In genomic region chr3:105714091-105714819, GRCm38 (mm10) we compare ENCODE assay signal across 8 mouse cellular contexts. TPM values are rescaled to one million over a fixed set of nuclear protein-coding genes. Genes with fewer than 3 reads are reported as not detected.
DNase-seq lines count a peak whose midpoint lies in the region; TF ChIP-seq lines count a peak whose summit lies in the region.
"Had no signal": no experiment of that assay in that cellular context is flagged by ENCODE, and none has a peak within 500 bp of the region (broad histone marks: within the 10 kb centered on the region; RNA-seq: fewer than 3 reads in every experiment).

No protein-coding gene starts in this region.

- H3K4me3 ChIP-seq in lung, adult 2 months (replicated peaks; ENCODE audit: extremely low read depth, low read depth, low read length), result no peak overlapping the region
- H3K4me3 ChIP-seq: heart, embryonic 15.5 days had no signal

- TF ChIP-seq CTCF in brain, embryonic 14.5 days (IDR thresholded peaks at IDR 0.05; ENCODE audit: borderline replicate concordance, extremely low read depth, insufficient read depth, insufficient read length), result no peak
- TF ChIP-seq CTCF in lung, adult 2 months (IDR thresholded peaks at IDR 0.05; ENCODE audit: insufficient read depth, low read length), result no peak

- no peak for TF ChIP-seq POLR2A in brain, embryonic 14.5 days (IDR thresholded peaks at IDR 0.05; ENCODE audit: borderline replicate concordance, extremely low read depth, insufficient read depth, insufficient read length, poor library complexity, severe bottlenecking)
- TF ChIP-seq POLR2A in lung, adult 2 months (IDR thresholded peaks at IDR 0.05; ENCODE audit: borderline replicate concordance, extremely low read depth, low read depth, low read length), result no peak

- 43% methylated on average over 8 of the region's 8 CpGs for WGBS in lung, adult 2 months

- H3K4me1 ChIP-seq in lung, adult 2 months (ENCODE audit: control insufficient read depth, insufficient read depth, low read length), result peaks cover 2% of the 10 kb centered on the region; the same call in 1 of the 2 replicates

- DNase-seq in MN1 (ENCODE audit: low spot score), result peak; percentile 18
- DNase-seq in brain, embryonic 14.5 days (ENCODE audit: low read depth), result peak; percentile 63
- DNase-seq in gastrocnemius, postnatal 25 days, result peak; percentile 73
- DNase-seq in mesoderm, embryonic 11.5 days (ENCODE audit: low read depth, low spot score), result peak; percentile 75
- no peak for DNase-seq in lung, adult 2 months
- DNase-seq in spleen, postnatal 4 days (ENCODE audit: low spot score in 2 of 2), result no peak
- no peak for DNase-seq in natural killer cell, adult 2 months (ENCODE audit: low spot score in 2 of 2)

RNA-seq across cellular contexts. Expression of gene Inka2, which starts 9.9 kb away (rescaled TPM):
- 3.6 and 7.4 TPM in 2 replicates for polyA plus RNA-seq in brain, embryonic 14.5 days (2012; rRNA removed)
- total RNA-seq in gastrocnemius, postnatal 25 days (2021), result 1 to 10 TPM; 2.6 to 6.0 TPM
- polyA plus RNA-seq in lung, adult 2 months (2012; rRNA removed), result 5.7 and 7.6 TPM in 2 replicates

RNA-seq across cellular contexts. Expression of gene Ddx20, which starts 26.9 kb away (rescaled TPM):
- 19.5 and 19.9 TPM in 2 replicates for polyA plus RNA-seq in brain, embryonic 14.5 days (2012; rRNA removed)
- total RNA-seq in gastrocnemius, postnatal 25 days (2021), result 1 to 10 TPM; 7.8 to 8.1 TPM
- polyA plus RNA-seq in lung, adult 2 months (2012; rRNA removed), result 11.6 and 25.8 TPM in 2 replicates

Comparison
In these comparisons a context has a peak if more than half of its experiments do, and no peak if none do; other contexts are left out.
1. DNase-seq: peak in MN1 (single experiment), brain, embryonic 14.5 days (single experiment), gastrocnemius, postnatal 25 days (single experiment) and mesoderm, embryonic 11.5 days (single experiment); none in lung, adult 2 months (single experiment), spleen, postnatal 4 days (0 of 2) and natural killer cell, adult 2 months (0 of 2).